Mouse (Mus musculus): ENCODE data around the gene Paox.
"Not testable (repeated sequence)": the region's sequence is repeated elsewhere in the genome, so short reads cannot be mapped to it uniquely, and the experiment has no call there.

Gene Paox

GRCm38 (mm10) chr7:140121338-140121910, 5.8 kb downstream of the Paox start:
- no peak for DNase-seq (ENCODE audit: low spot score)

GRCm38 (mm10) chr7:140122765-140123164, 7.2 kb downstream of the Paox start:
- no peak for DNase-seq (ENCODE audit: low spot score)

GRCm38 (mm10) chr7:140124382-140124781, 8.8 kb downstream of the Paox start:
- no peak for DNase-seq (ENCODE audit: low spot score)

- peak; percentile 94 for DNase-seq (ENCODE audit: low spot score)
Observed at GRCm38 (mm10) chr7:140125278-140126021, 9.9 kb downstream of the Paox start.

GRCm38 (mm10) chr7:140126022-140126350, 10.4 kb downstream of the Paox start:
- DNase-seq (ENCODE audit: low spot score), result no peak

- no peak for DNase-seq (ENCODE audit: low spot score)
Observed at GRCm38 (mm10) chr7:140126934-140127333, 11.3 kb downstream of the Paox start.

- no peak for DNase-seq (ENCODE audit: low spot score)
Observed at GRCm38 (mm10) chr7:140127911-140128310, 12.3 kb downstream of the Paox start.

GRCm38 (mm10) chr7:140132184-140132583, 16.6 kb downstream of the Paox start:
- DNase-seq (ENCODE audit: low spot score), result not testable (repeated sequence)

GRCm38 (mm10) chr7:140134033-140134432, 18.4 kb downstream of the Paox start:
- not testable (repeated sequence) for DNase-seq (ENCODE audit: low spot score)

GRCm38 (mm10) chr7:140135106-140135770, 19.6 kb downstream of the Paox start:
- no peak for DNase-seq (ENCODE audit: low spot score)

- peak; percentile 99 for DNase-seq (ENCODE audit: low spot score)
Observed at GRCm38 (mm10) chr7:140137135-140138020, 21.8 kb downstream of the Paox start, which contains the start of gene Mtg1. Gene Mtg1 (plus strand): TSS chr7:140137564.

GRCm38 (mm10) chr7:140138021-140138310, 22.4 kb downstream of the Paox start:
- no peak for DNase-seq (ENCODE audit: low spot score)

GRCm38 (mm10) chr7:140141350-140141749, 25.8 kb downstream of the Paox start:
- DNase-seq (ENCODE audit: low spot score), result peak; percentile 61

- no peak for DNase-seq (ENCODE audit: low spot score)
Observed at GRCm38 (mm10) chr7:140144550-140144949, 29.0 kb downstream of the Paox start.

- DNase-seq (ENCODE audit: low spot score), result no peak
Observed at GRCm38 (mm10) chr7:140153383-140153782, 37.8 kb downstream of the Paox start.

GRCm38 (mm10) chr7:140153829-140154217, 38.2 kb downstream of the Paox start:
- DNase-seq (ENCODE audit: low spot score), result no peak

GRCm38 (mm10) chr7:140154218-140154927, 38.8 kb downstream of the Paox start, which contains the start of gene Sprn:
Gene Sprn (minus strand): TSS chr7:140154877.
- DNase-seq (ENCODE audit: low spot score), result no peak

- no peak for DNase-seq (ENCODE audit: low spot score)
Observed at GRCm38 (mm10) chr7:140160363-140160762, 44.8 kb downstream of the Paox start.

- no peak for DNase-seq (ENCODE audit: low spot score)
Observed at GRCm38 (mm10) chr7:140164664-140165063, 49.1 kb downstream of the Paox start, which contains the start of gene Olfr522. Gene Olfr522 (minus strand): TSS chr7:140164764.

- no peak for DNase-seq (ENCODE audit: low spot score)
Observed at GRCm38 (mm10) chr7:140167950-140168349, 52.4 kb downstream of the Paox start.

GRCm38 (mm10) chr7:140169386-140169785, 53.8 kb downstream of the Paox start:
- DNase-seq (ENCODE audit: low spot score), result no peak

- DNase-seq (ENCODE audit: low spot score), result no peak
Observed at GRCm38 (mm10) chr7:140170863-140171262, 55.3 kb downstream of the Paox start.
